Mouse (Mus musculus) MEL (cell line): Measurements from ENCODE around the gene Prex1. TPM values are rescaled to one million over a fixed set of nuclear protein-coding genes. Genes with fewer than 3 reads are reported as not detected.

Experiments
- DNase-seq: peaks from one replicate; pipeline ENCODE4 v3.0.0; 2011; ENCODE audit warnings: low read depth, low spot score
- H3K27ac ChIP-seq: 2 replicates; pipeline ENCODE4 v1.5.1; 2012; ENCODE audit warnings: low read depth, mild to moderate bottlenecking, control low read depth, low read length, moderate library complexity; ENCODE audit not compliant: control insufficient read depth
- H3K27me3 ChIP-seq, 2 experiments: fragments of 150-350 bp in 1 of 2; sonication (generic) in 1 of 2; 2 replicates each; pipeline ENCODE4 v1.6.1; 2012; ENCODE audit warnings: low read length in 2 of 2, mild to moderate bottlenecking in 2 of 2, improper control_type of control experiment in 1 of 2, moderate library complexity in 1 of 2; ENCODE audit not compliant: insufficient read depth in 2 of 2, control insufficient read depth in 1 of 2
- H3K36me3 ChIP-seq, 2 experiments: 2 replicates each; pipeline ENCODE4 v1.6.1; 2012 to 2014; ENCODE audit warnings: low read length in 2 of 2, improper control_type of control experiment in 1 of 2, inconsistent platforms in 1 of 2, mild to moderate bottlenecking in 1 of 2; ENCODE audit not compliant: insufficient read depth in 2 of 2, control insufficient read depth in 1 of 2
- H3K4me1 ChIP-seq, 2 experiments: fragments of 150-350 bp in 1 of 2; sonication (generic) in 1 of 2; 2 replicates each; pipeline ENCODE4 v1.6.1; 2012; ENCODE audit warnings: low read length in 2 of 2, improper control_type of control experiment in 1 of 2, mild to moderate bottlenecking in 1 of 2; ENCODE audit not compliant: insufficient read depth in 2 of 2, control insufficient read depth in 1 of 2
- H3K4me3 ChIP-seq, 2 experiments: fragments of 150-350 bp in 1 of 2; sonication (generic) in 1 of 2; 2 replicates each; pipeline ENCODE4 v1.5.1; 2012; ENCODE audit warnings: low read depth in 2 of 2, low read length in 2 of 2, mild to moderate bottlenecking in 2 of 2, moderate library complexity in 2 of 2, control low read depth in 1 of 2, improper control_type of control experiment in 1 of 2; ENCODE audit not compliant: control insufficient read depth in 1 of 2, insufficient read depth in 1 of 2
- H3K79me2 ChIP-seq: 2 replicates; pipeline ENCODE4 v1.6.1; 2012; ENCODE audit warnings: mild to moderate bottlenecking, low read length, moderate library complexity; ENCODE audit not compliant: control insufficient read depth, poor library complexity, insufficient read depth
- H3K9ac ChIP-seq: 2 replicates; pipeline ENCODE4 v1.6.1; 2012; ENCODE audit warnings: low read depth, mild to moderate bottlenecking, control low read depth, low read length, moderate library complexity; ENCODE audit not compliant: control insufficient read depth, poor library complexity, severe bottlenecking
- H3K9me3 ChIP-seq: fragments of 150-350 bp; sonication (generic); replicated peaks from 2 replicates; pipeline ENCODE4 v1.6.1; 2012; ENCODE audit warnings: mild to moderate bottlenecking, low read length, improper control_type of control experiment, moderate library complexity; ENCODE audit not compliant: insufficient read depth
- BHLHE40 ChIP-seq: IDR thresholded peaks from 2 replicates; pipeline ENCODE4 v1.6.1; 2012; ENCODE audit warnings: low read depth, mild to moderate bottlenecking, inconsistent platforms, low read length, improper control_type of control experiment, borderline replicate concordance
- CHD1 ChIP-seq: IDR thresholded peaks from 2 replicates; pipeline ENCODE4 v1.6.1; 2012; ENCODE audit warnings: low read depth, mild to moderate bottlenecking, inconsistent platforms, low read length, improper control_type of control experiment
- CTCF ChIP-seq, 3 experiments: IDR thresholded peaks in 2 of 3; conservative IDR thresholded peaks in 1 of 3; 2 replicates each; pipeline ENCODE4 v1.5.1; 2011 to 2012; ENCODE audit warnings: low read length in 3 of 3, low read depth in 2 of 3, mild to moderate bottlenecking in 2 of 3, improper control_type of control experiment in 1 of 3, inconsistent platforms in 1 of 3, mixed read lengths in 1 of 3, moderate library complexity in 1 of 3; ENCODE audit not compliant: control insufficient read depth in 1 of 3, insufficient read depth in 1 of 3, poor library complexity in 1 of 3, severe bottlenecking in 1 of 3
- E2F4 ChIP-seq: IDR thresholded peaks from 2 replicates; pipeline ENCODE4 v1.6.1; 2011; ENCODE audit warnings: low read depth, low read length, improper control_type of control experiment, borderline replicate concordance
- HCFC1 ChIP-seq: IDR thresholded peaks from 2 replicates; pipeline ENCODE4 v1.6.1; 2012; ENCODE audit warnings: low read depth, mild to moderate bottlenecking, inconsistent platforms, low read length, improper control_type of control experiment, moderate library complexity
- MAZ ChIP-seq: IDR thresholded peaks from 2 replicates; pipeline ENCODE4 v1.6.1; 2012; ENCODE audit warnings: low read depth, mild to moderate bottlenecking, inconsistent platforms, low read length, improper control_type of control experiment
- MEF2A ChIP-seq: IDR thresholded peaks from 2 replicates; pipeline ENCODE4 v1.6.1; 2014; ENCODE audit warnings: low read depth, mild to moderate bottlenecking, inconsistent platforms, low read length, improper control_type of control experiment; ENCODE audit not compliant: poor library complexity, insufficient replicate concordance, severe bottlenecking; ENCODE audit errors: extremely low read depth
- MYC ChIP-seq: IDR thresholded peaks from 2 replicates; pipeline ENCODE4 v1.6.1; 2011; ENCODE audit warnings: low read depth, mild to moderate bottlenecking, low read length, improper control_type of control experiment, moderate library complexity
- NRF1 ChIP-seq: IDR thresholded peaks from 2 replicates; pipeline ENCODE4 v1.6.1; 2014; ENCODE audit warnings: low read depth, mild to moderate bottlenecking, inconsistent platforms, low read length, improper control_type of control experiment, moderate library complexity; ENCODE audit not compliant: poor library complexity, insufficient read depth, severe bottlenecking
- POLR2A ChIP-seq, 2 experiments: IDR thresholded peaks; 2 replicates each; pipeline ENCODE4 v1.6.1; 2011 to 2012; ENCODE audit warnings: low read length in 2 of 2, mild to moderate bottlenecking in 2 of 2, control low read depth in 1 of 2, improper control_type of control experiment in 1 of 2, low read depth in 1 of 2, moderate library complexity in 1 of 2; ENCODE audit not compliant: control insufficient read depth in 1 of 2, insufficient read depth in 1 of 2, poor library complexity in 1 of 2
- POLR2AphosphoS5 ChIP-seq: IDR thresholded peaks from 2 replicates; pipeline ENCODE4 v1.6.1; 2012; ENCODE audit warnings: low read depth, borderline replicate concordance, mild to moderate bottlenecking, inconsistent platforms, low read length, moderate library complexity, mixed read lengths
- SIN3A ChIP-seq: IDR thresholded peaks from 2 replicates; pipeline ENCODE4 v1.6.1; 2012; ENCODE audit warnings: low read length, improper control_type of control experiment, inconsistent platforms
- TAL1 ChIP-seq: IDR thresholded peaks from 2 replicates; pipeline ENCODE4 v1.6.1; 2012; ENCODE audit warnings: mild to moderate bottlenecking, inconsistent platforms, low read length, moderate library complexity, mixed read lengths
- TBP ChIP-seq: IDR thresholded peaks from 2 replicates; pipeline ENCODE4 v1.8.0; 2011; ENCODE audit warnings: low read depth, low read length, improper control_type of control experiment
- UBTF ChIP-seq: IDR thresholded peaks from 2 replicates; pipeline ENCODE4 v1.6.1; 2012; ENCODE audit warnings: low read depth, mild to moderate bottlenecking, inconsistent platforms, low read length, improper control_type of control experiment, moderate library complexity, borderline replicate concordance; ENCODE audit not compliant: insufficient read depth
- USF1 ChIP-seq: IDR thresholded peaks from 2 replicates; pipeline ENCODE4 v1.6.1; 2014; ENCODE audit warnings: low read depth, mild to moderate bottlenecking, inconsistent platforms, low read length, improper control_type of control experiment, moderate library complexity
- USF2 ChIP-seq, 2 experiments: IDR thresholded peaks; 2 replicates each; pipeline ENCODE4 v1.6.1; 2011 to 2012; ENCODE audit warnings: improper control_type of control experiment in 2 of 2, low read length in 2 of 2, borderline replicate concordance in 1 of 2, inconsistent platforms in 1 of 2, low read depth in 1 of 2, mild to moderate bottlenecking in 1 of 2; ENCODE audit not compliant: insufficient read depth in 1 of 2
- ZKSCAN1 ChIP-seq: IDR thresholded peaks from 2 replicates; pipeline ENCODE4 v1.6.1; 2012; ENCODE audit warnings: low read depth, mild to moderate bottlenecking, inconsistent platforms, low read length, improper control_type of control experiment, moderate library complexity
- polyA plus RNA-seq, 2 experiments: library from polyadenylated mRNA; stranded (reverse) in 1 of 2; unstranded in 1 of 2; fragments of >175 nt in 1 of 2; fragments of >200 nt in 1 of 2; gene quantifications; 2 replicates each; pipeline versions ENCODE4 v1.2.1 to v1.2.4; 2012; ENCODE audit warnings: low replicate concordance in 2 of 2, low read depth in 1 of 2; ENCODE audit not compliant: insufficient read length in 2 of 2, insufficient read depth in 1 of 2, missing spikeins in 1 of 2
- total RNA-seq: library from RNA; depleted of rRNA; stranded (reverse); fragments of 300-350 nt; gene quantifications from 2 replicates; pipeline ENCODE4 v1.2.3, GENCODE M21; 2012

Gene Prex1
- total and polyA plus RNA-seq, 3 experiments = 8.0 to 33.1 (median 15.8) TPM

- Histone ChIP-seq H3K27ac (no peak overlapping the region), H3K9me3 (no peaks in the 10 kb centered on the region), H3K4me1 (peaks cover 12 to 25% of the 10 kb centered on the region in 2 experiments), H3K36me3 (peaks cover 0 to 19% of the 10 kb centered on the region in 2 experiments; a peak in 2 of 4 replicates), H3K79me2 (no peaks in the 10 kb centered on the region; the same call in 1 of the 2 replicates), H3K27me3 (no peaks in the 10 kb centered on the region), H3K9ac (no peak overlapping the region), H3K4me3 (no peak overlapping the region)
- no peak for DNase-seq
- no peak for TF ChIP-seq TBP
- TF ChIP-seq NRF1 = no peak
- TF ChIP-seq USF2 (IDR thresholded peaks at IDR 0.05; ENCODE audit: borderline replicate concordance in 1 of 2, insufficient read depth in 1 of 2, low read depth in 1 of 2, low read length in 2 of 2) = no peak
- TF ChIP-seq POLR2A (IDR thresholded peaks at IDR 0.05; ENCODE audit: control insufficient read depth in 1 of 2, insufficient read depth in 1 of 2, low read depth in 1 of 2, low read length in 2 of 2, poor library complexity in 1 of 2) = no peak
- TF ChIP-seq CTCF (IDR thresholded peaks at IDR 0.05 in 2 of 3, conservative IDR thresholded peaks at IDR 0.05 in 1 of 3; ENCODE audit: control insufficient read depth in 1 of 3, insufficient read depth in 1 of 3, low read depth in 2 of 3, low read length in 3 of 3, poor library complexity in 1 of 3, severe bottlenecking in 1 of 3) = no peak
- TF ChIP-seq USF1 = no peak
- TF ChIP-seq MAZ = no peak
- TF ChIP-seq MYC = no peak
- TF ChIP-seq POLR2AphosphoS5 = no peak
- no peak for TF ChIP-seq MEF2A
- TF ChIP-seq HCFC1 = no peak
- TF ChIP-seq TAL1 = no peak
- TF ChIP-seq SIN3A = no peak
- TF ChIP-seq CHD1 = no peak
- TF ChIP-seq ZKSCAN1 = no peak
- no peak for TF ChIP-seq E2F4
- TF ChIP-seq BHLHE40 = no peak
- TF ChIP-seq UBTF = no peak
Observed at GRCm38 (mm10) chr2:166652672-166653071, 61.0 kb downstream of the Prex1 start.

- no peak for TF ChIP-seq CTCF (IDR thresholded peaks at IDR 0.05 in 2 of 3, conservative IDR thresholded peaks at IDR 0.05 in 1 of 3; ENCODE audit: control insufficient read depth in 1 of 3, insufficient read depth in 1 of 3, low read depth in 2 of 3, low read length in 3 of 3, poor library complexity in 1 of 3, severe bottlenecking in 1 of 3)
- no peak overlapping the region for H3K9ac ChIP-seq
- no peaks in the 10 kb centered on the region for H3K79me2 ChIP-seq
- no peak for DNase-seq
- H3K36me3 ChIP-seq = peaks cover 0 to 12% of the 10 kb centered on the region in 2 experiments; a peak in 2 of 4 replicates
- no peak overlapping the region for H3K4me3 ChIP-seq
- H3K27me3 ChIP-seq = no peaks in the 10 kb centered on the region
- no peak overlapping the region for H3K27ac ChIP-seq
- no peaks in the 10 kb centered on the region for H3K9me3 ChIP-seq
- H3K4me1 ChIP-seq = peaks cover 6 to 14% of the 10 kb centered on the region in 2 experiments
Observed at GRCm38 (mm10) chr2:166651317-166652030, 62.2 kb downstream of the Prex1 start.
